Mouse (Mus musculus): ENCODE results near the gene Cenpp. TPM values are rescaled to one million over a fixed set of nuclear protein-coding genes. Genes with fewer than 3 reads are reported as not detected.

The Cenpp gene
- polyA plus RNA-seq, 1 experiment, result 0.29 TPM

DNA sequence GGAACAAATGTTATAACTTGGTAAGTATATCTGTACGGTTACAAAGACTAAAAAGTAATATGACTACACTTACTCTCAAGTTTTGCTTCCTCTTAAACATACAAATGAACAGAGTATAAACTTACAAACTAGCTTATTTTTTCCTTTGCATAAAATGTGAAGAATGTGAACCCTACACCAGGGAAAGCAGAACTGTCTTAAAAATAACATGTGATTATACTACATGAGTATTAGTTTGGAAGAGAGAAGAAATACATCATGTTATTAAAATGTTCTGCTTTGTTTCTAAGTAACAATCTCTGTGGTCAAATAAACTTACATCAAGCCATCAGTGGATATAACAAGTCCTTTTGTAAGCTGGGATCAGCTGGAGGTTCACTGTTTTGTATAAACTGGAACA is 113.9 kb downstream of the Cenpp start:
- Histone ChIP-seq H3K4me1 (ENCODE audit: control insufficient read depth, insufficient read depth, insufficient read length) (no peaks in the 10 kb centered on the region), H3K36me3 (ENCODE audit: control insufficient read depth, insufficient read depth, low read length) (no peaks in the 10 kb centered on the region), H3K27ac (ENCODE audit: insufficient read depth, low read length) (no peak overlapping the region), H3K27me3 (ENCODE audit: control insufficient read depth, insufficient read depth, low read length) (no peaks in the 10 kb centered on the region), H3K4me3 (ENCODE audit: extremely low read depth, insufficient read depth, insufficient read length) (no peak overlapping the region)
- 93% methylated on average over 1 of the region's 1 CpGs for WGBS
- DNase-seq (ENCODE audit: low read depth in 1 of 2, low spot score in 2 of 2), result no peak
- TF ChIP-seq POLR2A (IDR thresholded peaks at IDR 0.05; ENCODE audit: low read depth, low read length) (no peak), CTCF (IDR thresholded peaks at IDR 0.05; ENCODE audit: extremely low read depth, insufficient read depth, insufficient read length, insufficient replicate concordance) (no peak)

DNA sequence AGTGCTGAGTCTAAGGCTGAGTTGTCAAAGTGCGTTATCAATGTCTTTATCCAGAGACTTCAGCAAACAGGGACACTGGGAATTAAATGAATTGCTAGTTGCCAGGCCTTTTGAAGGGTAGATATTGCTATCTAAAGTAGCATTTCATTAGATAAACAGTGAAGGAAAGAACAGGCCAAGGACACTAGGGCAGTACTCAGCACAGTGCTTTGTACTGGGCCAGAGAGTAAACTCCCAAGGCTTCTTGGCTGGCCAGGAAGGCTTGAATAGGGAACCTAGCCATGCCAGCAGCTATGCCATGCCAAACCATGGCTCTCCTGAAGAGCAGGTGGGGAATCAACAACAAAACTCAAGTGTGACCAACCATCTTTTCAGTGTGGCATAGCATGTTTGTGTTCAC is 115.6 kb downstream of the Cenpp start:
- DNase-seq (ENCODE audit: low read depth in 1 of 2, low spot score in 2 of 2), result no peak
- no peak overlapping the region for H3K4me3 ChIP-seq (ENCODE audit: extremely low read depth, insufficient read depth, insufficient read length)
- no peaks in the 10 kb centered on the region for H3K4me1 ChIP-seq (ENCODE audit: control insufficient read depth, insufficient read depth, insufficient read length)
- no peaks in the 10 kb centered on the region for H3K27me3 ChIP-seq (ENCODE audit: control insufficient read depth, insufficient read depth, low read length)
- TF ChIP-seq CTCF (IDR thresholded peaks at IDR 0.05; ENCODE audit: extremely low read depth, insufficient read depth, insufficient read length, insufficient replicate concordance) (no peak), POLR2A (IDR thresholded peaks at IDR 0.05; ENCODE audit: low read depth, low read length) (no peak)
- no peak overlapping the region for H3K27ac ChIP-seq (ENCODE audit: insufficient read depth, low read length)
- 91% methylated on average over 1 of the region's 1 CpGs for WGBS
- no peaks in the 10 kb centered on the region for H3K36me3 ChIP-seq (ENCODE audit: control insufficient read depth, insufficient read depth, low read length)

DNA sequence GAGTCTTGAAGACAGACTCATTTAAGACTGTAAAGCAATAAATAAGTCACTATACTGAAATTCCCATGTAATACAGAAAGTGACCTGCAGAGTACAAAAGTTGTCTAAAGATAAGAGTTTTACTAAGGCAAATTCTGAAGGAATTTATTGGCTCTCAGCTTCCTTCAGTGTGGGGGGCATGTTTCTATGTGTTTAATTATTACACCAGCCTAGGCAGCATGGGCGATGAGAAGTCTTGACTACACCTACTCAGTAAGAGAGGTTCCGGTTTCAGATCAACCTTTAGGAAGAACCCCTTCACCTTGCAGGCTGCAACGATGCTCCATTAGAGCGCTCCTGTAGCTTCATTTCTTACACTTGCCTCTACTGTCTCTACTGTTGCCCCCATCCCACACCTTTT is 121.9 kb downstream of the Cenpp start:
- Histone ChIP-seq H3K27me3 (ENCODE audit: control insufficient read depth, insufficient read depth, low read length) (no peaks in the 10 kb centered on the region), H3K36me3 (ENCODE audit: control insufficient read depth, insufficient read depth, low read length) (no peaks in the 10 kb centered on the region), H3K4me3 (ENCODE audit: extremely low read depth, insufficient read depth, insufficient read length) (no peak overlapping the region), H3K27ac (ENCODE audit: insufficient read depth, low read length) (no peak overlapping the region), H3K4me1 (ENCODE audit: control insufficient read depth, insufficient read depth, insufficient read length) (no peaks in the 10 kb centered on the region)
- DNase-seq (ENCODE audit: low read depth in 1 of 2, low spot score in 2 of 2), result no peak
- TF ChIP-seq CTCF (IDR thresholded peaks at IDR 0.05; ENCODE audit: extremely low read depth, insufficient read depth, insufficient read length, insufficient replicate concordance) (no peak), POLR2A (IDR thresholded peaks at IDR 0.05; ENCODE audit: low read depth, low read length) (no peak)
- WGBS, result 98% methylated on average over 4 of the region's 4 CpGs

DNA sequence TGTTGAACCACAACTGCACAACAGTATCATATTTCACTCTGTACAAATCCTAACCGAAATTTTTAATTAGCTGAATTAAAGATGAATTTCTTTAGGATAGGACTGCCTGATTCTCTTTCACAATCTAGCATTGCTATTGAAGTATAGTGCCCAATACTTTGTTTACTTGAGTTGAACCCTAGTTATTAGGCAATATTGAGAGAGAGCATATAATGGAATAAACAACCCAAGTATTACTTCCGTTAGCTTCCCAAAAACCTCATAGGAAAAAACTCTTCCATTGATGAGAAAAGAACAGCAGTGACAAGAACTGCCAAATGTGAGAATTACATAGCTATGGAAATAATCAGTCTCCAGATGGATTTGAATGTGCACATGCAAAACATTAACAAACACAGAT is 126.3 kb downstream of the Cenpp start:
- H3K4me1 ChIP-seq (ENCODE audit: control insufficient read depth, insufficient read depth, insufficient read length), result no peaks in the 10 kb centered on the region
- TF ChIP-seq POLR2A (IDR thresholded peaks at IDR 0.05; ENCODE audit: low read depth, low read length) (no peak), CTCF (IDR thresholded peaks at IDR 0.05; ENCODE audit: extremely low read depth, insufficient read depth, insufficient read length, insufficient replicate concordance) (no peak)
- H3K36me3 ChIP-seq (ENCODE audit: control insufficient read depth, insufficient read depth, low read length), result no peaks in the 10 kb centered on the region
- no peak for DNase-seq (ENCODE audit: low read depth in 1 of 2, low spot score in 2 of 2)
- 94% methylated on average over 2 of the region's 2 CpGs for WGBS
- H3K27me3 ChIP-seq (ENCODE audit: control insufficient read depth, insufficient read depth, low read length), result no peaks in the 10 kb centered on the region
- no peak overlapping the region for H3K27ac ChIP-seq (ENCODE audit: insufficient read depth, low read length)
- H3K4me3 ChIP-seq (ENCODE audit: extremely low read depth, insufficient read depth, insufficient read length), result no peak overlapping the region

DNA sequence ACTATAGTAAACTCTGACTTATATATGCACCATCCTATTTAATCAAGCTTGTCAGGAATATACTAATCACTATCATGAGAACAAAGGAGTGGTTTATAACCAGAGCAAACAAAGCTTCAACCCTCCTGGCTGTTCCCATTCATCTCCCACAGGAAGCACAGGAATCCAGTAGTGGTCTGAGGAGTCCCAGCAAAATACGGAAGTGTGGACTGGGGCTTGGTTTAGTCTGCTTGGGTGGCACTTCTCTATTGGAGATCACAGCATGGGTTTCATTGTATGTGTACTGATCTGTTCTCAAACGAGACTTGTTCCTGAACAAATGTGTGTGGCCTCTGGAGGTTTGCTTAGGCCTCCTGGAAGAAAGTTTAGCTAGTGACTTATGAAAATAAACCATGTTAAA is 133.8 kb downstream of the Cenpp start:
- DNase-seq (ENCODE audit: low read depth in 1 of 2, low spot score in 2 of 2), result no peak
- Histone ChIP-seq H3K4me1 (ENCODE audit: control insufficient read depth, insufficient read depth, insufficient read length) (no peaks in the 10 kb centered on the region), H3K36me3 (ENCODE audit: control insufficient read depth, insufficient read depth, low read length) (no peaks in the 10 kb centered on the region), H3K27ac (ENCODE audit: insufficient read depth, low read length) (no peak overlapping the region), H3K27me3 (ENCODE audit: control insufficient read depth, insufficient read depth, low read length) (no peaks in the 10 kb centered on the region), H3K4me3 (ENCODE audit: extremely low read depth, insufficient read depth, insufficient read length) (no peak overlapping the region)
- 54% methylated on average over 2 of the region's 2 CpGs for WGBS
- TF ChIP-seq POLR2A (IDR thresholded peaks at IDR 0.05; ENCODE audit: low read depth, low read length), result no peak
- TF ChIP-seq CTCF (IDR thresholded peaks at IDR 0.05; ENCODE audit: extremely low read depth, insufficient read depth, insufficient read length, insufficient replicate concordance), result no peak

DNA sequence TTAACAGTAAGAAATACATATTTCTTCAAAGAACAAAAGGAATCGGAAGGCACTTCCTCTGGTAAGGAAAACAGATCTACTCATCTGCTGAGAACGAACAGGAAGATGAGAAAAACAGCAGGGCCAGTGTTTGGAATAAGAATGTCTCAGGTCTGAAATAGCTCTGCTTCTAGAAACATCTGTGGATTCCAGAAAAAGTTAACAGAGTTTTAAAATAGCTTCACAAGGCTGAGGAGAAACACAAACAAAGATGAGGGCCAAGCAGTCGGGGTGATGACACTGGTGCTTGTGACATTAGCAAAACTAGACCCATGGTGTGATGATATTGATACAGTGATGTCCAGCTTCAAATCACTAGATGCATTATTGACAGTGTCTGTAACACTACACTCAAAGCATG is 145.4 kb downstream of the Cenpp start:
- 87% methylated on average over 3 of the region's 3 CpGs for whole genome bisulfite sequencing
- Histone ChIP-seq H3K4me1 (ENCODE audit: control insufficient read depth, insufficient read depth, insufficient read length) (no peaks in the 10 kb centered on the region), H3K36me3 (ENCODE audit: control insufficient read depth, insufficient read depth, low read length) (no peaks in the 10 kb centered on the region), H3K27me3 (ENCODE audit: control insufficient read depth, insufficient read depth, low read length) (no peaks in the 10 kb centered on the region), H3K27ac (ENCODE audit: insufficient read depth, low read length) (no peak overlapping the region), H3K4me3 (ENCODE audit: extremely low read depth, insufficient read depth, insufficient read length) (no peak overlapping the region)
- DNase-seq (ENCODE audit: low read depth in 1 of 2, low spot score in 2 of 2), result no peak
- no peak for TF ChIP-seq POLR2A (IDR thresholded peaks at IDR 0.05; ENCODE audit: low read depth, low read length)
- no peak for TF ChIP-seq CTCF (IDR thresholded peaks at IDR 0.05; ENCODE audit: extremely low read depth, insufficient read depth, insufficient read length, insufficient replicate concordance)

DNA sequence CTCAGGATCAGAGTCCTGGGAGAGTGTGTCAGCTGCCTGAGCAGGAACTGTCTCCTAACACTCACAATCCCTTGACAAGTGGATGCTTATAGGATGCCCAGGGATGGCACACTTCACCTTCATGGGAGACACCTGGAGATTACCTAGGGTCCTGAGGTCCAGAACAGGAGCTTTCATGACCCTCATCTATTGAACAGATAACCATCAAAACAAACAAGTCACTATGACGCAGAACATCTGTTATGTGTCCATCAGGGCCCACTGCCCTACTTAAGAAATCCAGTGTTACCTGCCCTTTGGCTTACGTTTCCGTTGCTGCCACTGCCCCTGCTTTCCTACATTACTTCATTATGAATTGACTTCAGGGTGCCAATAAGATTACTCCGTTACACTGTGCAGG is 146.8 kb downstream of the Cenpp start:
- Histone ChIP-seq H3K36me3 (ENCODE audit: control insufficient read depth, insufficient read depth, low read length) (no peaks in the 10 kb centered on the region), H3K27me3 (ENCODE audit: control insufficient read depth, insufficient read depth, low read length) (no peaks in the 10 kb centered on the region), H3K4me3 (ENCODE audit: extremely low read depth, insufficient read depth, insufficient read length) (no peak overlapping the region), H3K27ac (ENCODE audit: insufficient read depth, low read length) (no peak overlapping the region), H3K4me1 (ENCODE audit: control insufficient read depth, insufficient read depth, insufficient read length) (no peaks in the 10 kb centered on the region)
- no peak for DNase-seq (ENCODE audit: low read depth in 1 of 2, low spot score in 2 of 2)
- no peak for TF ChIP-seq CTCF (IDR thresholded peaks at IDR 0.05; ENCODE audit: extremely low read depth, insufficient read depth, insufficient read length, insufficient replicate concordance)
- TF ChIP-seq POLR2A (IDR thresholded peaks at IDR 0.05; ENCODE audit: low read depth, low read length), result no peak
- 96% methylated on average over 4 of the region's 4 CpGs for WGBS

Measured in spleen, adult 2 months (tissue).